Mouse (Mus musculus) megakaryocyte, embryonic 14.5 days (primary cell): ENCODE data around the gene P4htm.
A peak's percentile ranks its signal among the peaks of the same experiment; 100 is the strongest.

Experiments used
- FLI1 ChIP-seq: IDR thresholded peaks from 2 replicates; pipeline ENCODE4 v1.6.1; 2012; ENCODE audit warnings: low read length, inconsistent platforms, mixed read lengths
- GATA1 ChIP-seq: IDR thresholded peaks from 3 replicates; pipeline ENCODE4 v1.6.1; 2012; ENCODE audit warnings: mixed read lengths, low read length, inconsistent platforms, borderline replicate concordance

GRCm38 (mm10) chr9:108565881-108566814 is 31.3 kb downstream of the P4htm start:
- TF ChIP-seq GATA1 (no peak), FLI1 (0 out of 2 replicates have a peak, but pooled peaks have one; percentile 16)
